Mouse (Mus musculus): ENCODE results near the gene Olfr449.

Gene Olfr449

DNA sequence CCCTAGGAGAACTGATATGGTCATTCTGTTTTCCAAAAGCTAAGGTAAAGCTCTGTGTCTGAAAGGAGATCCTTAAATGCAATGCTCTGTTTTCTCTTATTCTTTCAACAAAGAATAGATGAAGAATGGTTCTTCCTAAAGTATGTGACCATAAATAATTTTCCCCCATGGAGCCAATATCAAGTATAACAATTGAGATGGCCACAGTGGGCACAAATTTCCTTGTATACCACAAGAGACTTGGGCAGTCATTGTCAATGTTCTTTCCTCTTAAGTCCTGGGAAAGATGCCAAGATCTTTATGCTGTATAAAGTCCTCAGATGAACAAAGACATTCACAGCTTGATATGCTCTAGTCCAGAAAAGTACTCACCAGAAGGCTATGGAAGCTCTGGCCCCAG is at the start of gene Olfr449:
Gene Olfr449 (plus strand): TSS at position 301 of the 400 bp plus-strand sequence.
- DNase-seq, result no peak

GRCm38 (mm10) chr6:42784793-42785192 is 49.4 kb upstream of the Olfr449 start, which contains the start of gene Olfr452:
Olfr452 (plus strand) TSS chr6:42785093.
- no peak for DNase-seq

GRCm38 (mm10) chr6:42790247-42790948 is 43.8 kb upstream of the Olfr449 start:
- peak; percentile 3 for DNase-seq

DNA sequence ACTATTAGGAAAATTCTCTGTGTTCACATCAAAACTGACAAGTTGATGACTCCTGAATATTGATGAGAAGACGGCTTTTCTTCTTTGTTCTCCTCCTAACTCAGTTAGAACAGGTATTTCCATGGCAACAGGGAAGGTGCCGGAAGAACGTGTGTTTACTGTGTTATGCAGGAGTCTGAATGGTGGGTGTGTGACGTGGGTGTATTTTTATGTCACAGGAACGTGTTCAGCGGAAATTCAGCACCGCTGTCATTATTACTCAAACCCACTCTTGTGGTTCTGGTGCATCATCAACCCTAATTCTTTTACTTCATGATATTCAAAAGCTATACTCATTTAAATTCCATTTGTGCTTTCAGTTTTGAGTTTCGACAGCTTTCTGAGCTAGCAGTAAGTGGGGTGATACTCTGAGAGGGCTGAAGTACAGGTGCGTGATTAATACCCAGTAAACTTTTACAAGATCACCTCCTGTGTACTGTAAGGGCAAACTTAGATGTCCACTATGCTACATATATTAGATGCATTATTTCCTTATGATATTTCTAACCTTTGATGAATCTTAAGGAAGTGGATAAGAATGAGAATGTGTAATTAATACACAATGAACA is 43.1 kb upstream of the Olfr449 start:
- no peak for DNase-seq

- DNase-seq, result no peak
These were observed 39.2 kb upstream of the Olfr449 start for GRCm38 (mm10) chr6:42794982-42795381.

- no peak for DNase-seq
These were observed 22.5 kb upstream of the Olfr449 start, which contains the start of gene Olfr450 for GRCm38 (mm10) chr6:42811639-42812038. Olfr450 (plus strand) TSS chr6:42811939.

- peak; percentile 62 for DNase-seq
These were observed 26.1 kb downstream of the Olfr449 start for GRCm38 (mm10) chr6:42860222-42860819.

DNA sequence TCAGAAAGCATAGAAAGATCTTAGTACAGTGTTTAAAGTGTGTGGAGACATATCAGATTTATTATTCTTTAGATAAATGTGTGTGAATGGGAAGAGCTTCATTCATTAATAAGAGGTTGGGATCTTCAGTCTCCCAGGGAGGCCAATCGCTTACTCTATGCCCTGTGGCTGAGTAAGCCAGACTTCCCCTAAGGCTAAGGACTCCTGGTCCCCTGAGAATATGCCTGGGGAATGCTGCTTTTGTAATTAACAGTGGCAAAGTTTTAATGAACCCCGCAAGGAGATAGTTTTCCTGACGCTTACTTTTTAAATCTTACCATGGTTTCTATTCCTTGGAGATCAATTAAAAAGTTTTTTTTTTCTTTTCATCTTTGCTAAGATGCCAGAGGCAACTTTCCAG is 35.5 kb downstream of the Olfr449 start:
- DNase-seq, result no peak

DNA sequence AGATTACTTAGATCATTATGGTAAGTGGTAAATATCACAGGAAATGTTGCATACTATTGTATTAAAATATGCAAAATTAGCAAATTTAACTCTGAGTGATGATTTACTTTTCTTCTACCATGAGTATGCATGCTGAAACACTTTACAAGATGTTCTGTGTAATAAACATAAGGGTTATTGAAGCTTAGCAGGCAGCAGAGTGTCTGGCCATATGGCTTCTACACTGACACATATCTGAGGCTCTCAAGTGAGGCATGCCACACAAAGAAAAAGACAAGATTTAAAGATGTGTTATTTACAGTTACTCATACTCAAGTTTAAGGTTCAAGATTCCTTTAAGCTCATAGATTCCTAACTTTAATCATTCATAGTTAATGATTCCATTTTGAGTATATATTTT is 42.1 kb downstream of the Olfr449 start:
- DNase-seq, result no peak
